Mouse (Mus musculus): ENCODE results near the gene Ttc28. TPM values are rescaled to one million over a fixed set of nuclear protein-coding genes. Genes with fewer than 3 reads are reported as not detected.
A peak's percentile ranks its signal among the peaks of the same experiment; 100 is the strongest.

Gene Ttc28
- polyA plus RNA-seq, 1 experiment, result 6.8 TPM

GRCm38 (mm10) chr5:111204976-111205586, 325.5 kb downstream of the Ttc28 start:
- peaks cover 7% of the 10 kb centered on the region for H3K4me1 ChIP-seq (ENCODE audit: control insufficient read depth, insufficient read depth, insufficient read length)
- no peak for DNase-seq (ENCODE audit: low read depth in 1 of 2, low spot score in 2 of 2)
- no peak for TF ChIP-seq POLR2A (IDR thresholded peaks at IDR 0.05; ENCODE audit: low read depth, low read length)
- no peak for TF ChIP-seq CTCF (IDR thresholded peaks at IDR 0.05; ENCODE audit: extremely low read depth, insufficient read depth, insufficient read length, insufficient replicate concordance)
- H3K27ac ChIP-seq (ENCODE audit: insufficient read depth, low read length), result no peak overlapping the region
- H3K36me3 ChIP-seq (ENCODE audit: control insufficient read depth, insufficient read depth, low read length), result no peaks in the 10 kb centered on the region
- H3K4me3 ChIP-seq (ENCODE audit: extremely low read depth, insufficient read depth, insufficient read length), result no peak overlapping the region
- no peaks in the 10 kb centered on the region for H3K27me3 ChIP-seq (ENCODE audit: control insufficient read depth, insufficient read depth, low read length)
- 71% methylated on average over 4 of the region's 4 CpGs for WGBS

GRCm38 (mm10) chr5:111205817-111206216, 326.2 kb downstream of the Ttc28 start:
- no peak for DNase-seq (ENCODE audit: low read depth in 1 of 2, low spot score in 2 of 2)
- Histone ChIP-seq H3K36me3 (ENCODE audit: control insufficient read depth, insufficient read depth, low read length) (no peaks in the 10 kb centered on the region), H3K4me3 (ENCODE audit: extremely low read depth, insufficient read depth, insufficient read length) (no peak overlapping the region), H3K27ac (ENCODE audit: insufficient read depth, low read length) (no peak overlapping the region), H3K27me3 (ENCODE audit: control insufficient read depth, insufficient read depth, low read length) (no peaks in the 10 kb centered on the region), H3K4me1 (ENCODE audit: control insufficient read depth, insufficient read depth, insufficient read length) (peaks cover 1% of the 10 kb centered on the region)
- no peak for TF ChIP-seq POLR2A (IDR thresholded peaks at IDR 0.05; ENCODE audit: low read depth, low read length)
- no peak for TF ChIP-seq CTCF (IDR thresholded peaks at IDR 0.05; ENCODE audit: extremely low read depth, insufficient read depth, insufficient read length, insufficient replicate concordance)
- WGBS, result 44% methylated on average over 4 of the region's 4 CpGs

GRCm38 (mm10) chr5:111207924-111208659, 328.5 kb downstream of the Ttc28 start:
- TF ChIP-seq CTCF (IDR thresholded peaks at IDR 0.05; ENCODE audit: extremely low read depth, insufficient read depth, insufficient read length, insufficient replicate concordance) (0 out of 2 replicates have a peak, but pooled peaks have one; percentile 22), POLR2A (IDR thresholded peaks at IDR 0.05; ENCODE audit: low read depth, low read length) (no peak)
- no peaks in the 10 kb centered on the region for H3K4me1 ChIP-seq (ENCODE audit: control insufficient read depth, insufficient read depth, insufficient read length)
- no peaks in the 10 kb centered on the region for H3K36me3 ChIP-seq (ENCODE audit: control insufficient read depth, insufficient read depth, low read length)
- WGBS, result 67% methylated on average over 8 of the region's 8 CpGs
- no peak overlapping the region for H3K27ac ChIP-seq (ENCODE audit: insufficient read depth, low read length)
- DNase-seq (ENCODE audit: low read depth in 1 of 2, low spot score in 2 of 2), result peak in 1 of 2 experiments; percentile 18
- H3K27me3 ChIP-seq (ENCODE audit: control insufficient read depth, insufficient read depth, low read length), result no peaks in the 10 kb centered on the region
- H3K4me3 ChIP-seq (ENCODE audit: extremely low read depth, insufficient read depth, insufficient read length), result no peak overlapping the region

GRCm38 (mm10) chr5:111208660-111208969, 329.0 kb downstream of the Ttc28 start:
- no peaks in the 10 kb centered on the region for H3K36me3 ChIP-seq (ENCODE audit: control insufficient read depth, insufficient read depth, low read length)
- WGBS, result 68% methylated on average over 5 of the region's 5 CpGs
- H3K27ac ChIP-seq (ENCODE audit: insufficient read depth, low read length), result no peak overlapping the region
- H3K4me3 ChIP-seq (ENCODE audit: extremely low read depth, insufficient read depth, insufficient read length), result no peak overlapping the region
- H3K4me1 ChIP-seq (ENCODE audit: control insufficient read depth, insufficient read depth, insufficient read length), result no peaks in the 10 kb centered on the region
- TF ChIP-seq CTCF (IDR thresholded peaks at IDR 0.05; ENCODE audit: extremely low read depth, insufficient read depth, insufficient read length, insufficient replicate concordance) (peak; percentile 67; the same call in 1 of the 2 replicates), POLR2A (IDR thresholded peaks at IDR 0.05; ENCODE audit: low read depth, low read length) (no peak)
- DNase-seq (ENCODE audit: low read depth in 1 of 2, low spot score in 2 of 2), result peak in 1 of 2 experiments; percentile 47
- H3K27me3 ChIP-seq (ENCODE audit: control insufficient read depth, insufficient read depth, low read length), result no peaks in the 10 kb centered on the region

GRCm38 (mm10) chr5:111213935-111214450, 334.4 kb downstream of the Ttc28 start:
- Histone ChIP-seq H3K36me3 (ENCODE audit: control insufficient read depth, insufficient read depth, low read length) (no peaks in the 10 kb centered on the region), H3K4me3 (ENCODE audit: extremely low read depth, insufficient read depth, insufficient read length) (no peak overlapping the region), H3K27ac (ENCODE audit: insufficient read depth, low read length) (no peak overlapping the region), H3K27me3 (ENCODE audit: control insufficient read depth, insufficient read depth, low read length) (no peaks in the 10 kb centered on the region), H3K4me1 (ENCODE audit: control insufficient read depth, insufficient read depth, insufficient read length) (no peaks in the 10 kb centered on the region)
- DNase-seq (ENCODE audit: low read depth in 1 of 2, low spot score in 2 of 2), result no peak
- TF ChIP-seq POLR2A (IDR thresholded peaks at IDR 0.05; ENCODE audit: low read depth, low read length) (no peak), CTCF (IDR thresholded peaks at IDR 0.05; ENCODE audit: extremely low read depth, insufficient read depth, insufficient read length, insufficient replicate concordance) (no peak)
- WGBS, result 78% methylated on average over 8 of the region's 8 CpGs

GRCm38 (mm10) chr5:111214890-111215289, 335.3 kb downstream of the Ttc28 start:
- no peak for DNase-seq (ENCODE audit: low read depth in 1 of 2, low spot score in 2 of 2)
- no peak overlapping the region for H3K27ac ChIP-seq (ENCODE audit: insufficient read depth, low read length)
- no peaks in the 10 kb centered on the region for H3K36me3 ChIP-seq (ENCODE audit: control insufficient read depth, insufficient read depth, low read length)
- 86% methylated on average over 13 of the region's 13 CpGs for WGBS
- H3K4me3 ChIP-seq (ENCODE audit: extremely low read depth, insufficient read depth, insufficient read length), result no peak overlapping the region
- no peak for TF ChIP-seq CTCF (IDR thresholded peaks at IDR 0.05; ENCODE audit: extremely low read depth, insufficient read depth, insufficient read length, insufficient replicate concordance)
- TF ChIP-seq POLR2A (IDR thresholded peaks at IDR 0.05; ENCODE audit: low read depth, low read length), result no peak
- H3K4me1 ChIP-seq (ENCODE audit: control insufficient read depth, insufficient read depth, insufficient read length), result no peaks in the 10 kb centered on the region
- no peaks in the 10 kb centered on the region for H3K27me3 ChIP-seq (ENCODE audit: control insufficient read depth, insufficient read depth, low read length)

GRCm38 (mm10) chr5:111215722-111216121, 336.1 kb downstream of the Ttc28 start:
- Histone ChIP-seq H3K27ac (ENCODE audit: insufficient read depth, low read length) (no peak overlapping the region), H3K4me3 (ENCODE audit: extremely low read depth, insufficient read depth, insufficient read length) (no peak overlapping the region), H3K27me3 (ENCODE audit: control insufficient read depth, insufficient read depth, low read length) (no peaks in the 10 kb centered on the region), H3K36me3 (ENCODE audit: control insufficient read depth, insufficient read depth, low read length) (no peaks in the 10 kb centered on the region), H3K4me1 (ENCODE audit: control insufficient read depth, insufficient read depth, insufficient read length) (no peaks in the 10 kb centered on the region)
- DNase-seq (ENCODE audit: low read depth in 1 of 2, low spot score in 2 of 2), result no peak
- WGBS, result 89% methylated on average over 11 of the region's 11 CpGs
- TF ChIP-seq POLR2A (IDR thresholded peaks at IDR 0.05; ENCODE audit: low read depth, low read length) (no peak), CTCF (IDR thresholded peaks at IDR 0.05; ENCODE audit: extremely low read depth, insufficient read depth, insufficient read length, insufficient replicate concordance) (no peak)

Measured in spleen, adult 2 months (tissue).